Mouse (Mus musculus) heart, adult 18-20 months (tissue): ENCODE results near the gene B3galt4. TPM values are rescaled to one million over a fixed set of nuclear protein-coding genes. Genes with fewer than 3 reads are reported as not detected.
A peak's percentile ranks its signal among the peaks of the same experiment; 100 is the strongest.

Experiments used
- DNase-seq, 2 experiments: peaks; one replicate each; pipeline ENCODE4 v3.0.0; 2021 to 2022; ENCODE audit warnings: mixed read lengths in 1 of 2
- total RNA-seq, 2 experiments: library from RNA; stranded (reverse); gene quantifications; 2 replicates each; pipeline ENCODE4 v1.2.3; 2021

Gene B3galt4
- total RNA-seq, 2 experiments from 2014 or later, result 1.3 to 1.8 TPM

GRCm38 (mm10) chr17:33943454-33943853 is 7.8 kb downstream of the B3galt4 start:
- DNase-seq, result no peak

GRCm38 (mm10) chr17:33941381-33941780 is 9.9 kb downstream of the B3galt4 start:
- DNase-seq, result no peak

DNA sequence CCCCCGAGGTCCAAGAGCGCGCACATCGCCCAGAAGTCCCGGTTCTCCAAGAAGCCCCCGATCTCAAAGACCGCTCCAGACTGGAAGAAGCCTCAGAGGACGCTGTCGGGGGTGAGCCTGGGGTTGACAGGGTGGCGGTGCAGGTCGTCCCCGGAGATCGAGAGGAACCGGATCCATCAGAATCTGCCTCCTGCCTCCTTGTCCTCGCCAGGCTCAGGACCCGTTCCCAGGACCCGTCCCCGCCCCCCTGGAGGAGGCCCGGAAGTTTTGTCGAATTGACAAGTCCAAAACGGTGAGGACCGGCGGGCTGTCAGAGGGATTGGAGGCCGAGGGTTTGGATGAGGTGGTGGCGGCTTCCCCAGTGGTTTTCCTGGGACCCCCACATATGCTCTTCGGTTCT is 10.3 kb downstream of the B3galt4 start:
- no peak for DNase-seq

DNA sequence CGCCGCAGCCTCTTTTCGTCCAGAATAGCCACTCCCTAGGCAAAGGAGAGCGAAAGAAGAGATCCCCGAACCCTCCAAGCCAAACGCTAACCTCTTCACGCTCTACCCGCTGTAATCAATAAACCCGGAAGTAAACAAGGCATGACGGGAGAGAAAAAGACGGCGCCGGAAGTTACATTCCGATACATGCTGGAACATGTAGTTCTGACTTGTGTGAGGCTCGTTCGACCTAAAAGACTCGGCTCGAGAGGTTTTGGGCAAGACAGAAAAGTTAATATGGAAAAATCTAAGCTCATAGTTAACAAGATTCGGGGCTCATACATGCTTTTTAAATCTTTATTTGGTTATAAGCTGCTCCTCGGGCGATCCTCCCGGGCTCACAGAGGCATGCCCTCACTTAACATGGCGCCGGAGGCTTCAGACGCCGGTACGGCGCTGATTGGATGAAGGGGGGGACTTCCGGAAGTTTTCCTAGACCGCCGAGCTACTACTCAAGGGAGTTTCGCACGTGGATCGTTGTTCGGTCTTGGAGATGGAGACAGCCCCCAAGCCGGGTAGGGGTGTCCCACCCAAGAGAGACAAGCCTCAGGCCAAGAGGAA is 11.0 kb downstream of the B3galt4 start, which contains the start of the genes Pfdn6 and Wdr46:
Pfdn6 (minus strand) TSS at position 138 of the 600 bp plus-strand sequence.
Wdr46 (plus strand) TSS at position 455 of the 600 bp plus-strand sequence.
- DNase-seq, result peak; percentile 91 to 95

DNA sequence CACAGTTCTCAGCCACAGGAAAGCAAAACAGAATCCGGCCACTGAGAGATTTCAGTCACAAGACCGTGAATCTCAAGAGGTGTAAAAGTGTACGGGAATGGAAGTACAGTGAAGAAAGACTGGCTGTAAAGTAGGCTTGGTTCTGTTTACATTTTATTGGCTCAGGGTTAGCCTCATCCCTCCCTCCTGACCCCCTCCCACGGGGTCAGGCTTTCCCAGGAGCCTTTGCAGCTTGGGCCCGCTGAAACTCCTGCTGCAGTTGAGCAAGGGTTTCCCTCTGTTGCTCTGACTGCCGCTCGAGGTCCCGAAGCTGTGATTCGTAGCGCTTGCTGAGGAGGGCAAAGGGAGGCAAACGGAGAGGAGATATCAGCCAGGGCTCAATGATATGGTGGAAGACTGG is 12.5 kb downstream of the B3galt4 start:
- DNase-seq, result no peak

GRCm38 (mm10) chr17:33936993-33937392 is 14.3 kb downstream of the B3galt4 start:
- no peak for DNase-seq

- DNase-seq, result no peak
Observed at GRCm38 (mm10) chr17:33935422-33936055, 15.7 kb downstream of the B3galt4 start.

GRCm38 (mm10) chr17:33932970-33933369 is 18.3 kb downstream of the B3galt4 start:
- DNase-seq, result no peak

- DNase-seq, result no peak
Observed at GRCm38 (mm10) chr17:33932448-33932847, 18.8 kb downstream of the B3galt4 start.

DNA sequence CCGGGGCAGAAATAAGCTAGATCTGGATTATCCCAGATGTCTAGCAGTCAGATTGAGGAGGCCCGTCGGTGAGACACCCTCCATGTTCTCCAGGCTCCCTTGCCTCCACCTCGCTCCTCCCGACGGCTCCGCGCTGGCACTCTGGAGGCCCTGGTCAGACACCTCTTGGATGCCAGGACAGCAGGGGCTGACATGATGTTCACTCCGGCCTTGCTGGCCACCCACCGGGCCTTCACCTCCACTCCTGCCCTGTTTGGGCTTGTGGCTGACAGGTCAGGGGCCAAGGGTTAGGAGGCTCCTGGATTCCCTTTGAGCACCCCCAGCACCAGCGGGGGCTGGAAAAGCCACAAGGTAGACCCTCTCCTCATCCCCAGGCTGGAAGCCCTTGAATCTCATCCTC is 19.3 kb downstream of the B3galt4 start:
- DNase-seq, result no peak

DNA sequence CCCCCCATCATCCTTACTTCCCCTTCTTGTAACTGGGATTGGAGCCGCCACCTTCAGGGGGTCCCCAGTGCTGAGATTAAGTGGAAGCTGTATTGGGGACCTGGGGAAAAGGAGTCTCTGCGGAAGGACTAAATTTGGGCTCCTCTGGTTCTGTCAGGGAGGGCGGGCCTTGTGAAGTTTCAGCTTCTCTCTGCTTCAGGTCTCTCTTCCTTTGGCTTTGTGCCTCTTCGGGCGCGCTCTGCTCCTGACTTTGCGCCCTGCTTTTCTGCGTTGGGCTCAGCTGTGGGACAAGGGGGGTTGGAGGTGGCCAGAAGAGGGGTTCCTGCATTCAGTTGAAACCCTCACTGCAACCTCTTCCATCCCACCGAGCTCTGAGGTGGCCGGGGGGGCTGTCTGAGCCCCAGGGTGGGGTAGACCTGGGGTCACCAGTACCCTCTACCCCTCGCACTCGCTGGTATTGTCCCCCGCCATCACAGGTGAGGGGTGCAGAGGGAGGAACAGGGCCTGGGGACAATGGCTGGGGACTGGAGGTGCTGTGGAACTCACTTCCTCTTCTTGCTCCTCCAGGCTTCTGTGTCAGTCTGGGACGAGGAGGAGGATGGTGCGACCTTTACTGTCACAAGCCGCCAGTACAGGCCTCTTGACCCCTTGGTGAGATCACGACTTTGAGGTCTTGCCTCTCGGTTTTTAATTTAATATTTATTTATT is 20.0 kb downstream of the B3galt4 start:
- peak in 1 of 2 experiments; percentile 29 for DNase-seq

DNA sequence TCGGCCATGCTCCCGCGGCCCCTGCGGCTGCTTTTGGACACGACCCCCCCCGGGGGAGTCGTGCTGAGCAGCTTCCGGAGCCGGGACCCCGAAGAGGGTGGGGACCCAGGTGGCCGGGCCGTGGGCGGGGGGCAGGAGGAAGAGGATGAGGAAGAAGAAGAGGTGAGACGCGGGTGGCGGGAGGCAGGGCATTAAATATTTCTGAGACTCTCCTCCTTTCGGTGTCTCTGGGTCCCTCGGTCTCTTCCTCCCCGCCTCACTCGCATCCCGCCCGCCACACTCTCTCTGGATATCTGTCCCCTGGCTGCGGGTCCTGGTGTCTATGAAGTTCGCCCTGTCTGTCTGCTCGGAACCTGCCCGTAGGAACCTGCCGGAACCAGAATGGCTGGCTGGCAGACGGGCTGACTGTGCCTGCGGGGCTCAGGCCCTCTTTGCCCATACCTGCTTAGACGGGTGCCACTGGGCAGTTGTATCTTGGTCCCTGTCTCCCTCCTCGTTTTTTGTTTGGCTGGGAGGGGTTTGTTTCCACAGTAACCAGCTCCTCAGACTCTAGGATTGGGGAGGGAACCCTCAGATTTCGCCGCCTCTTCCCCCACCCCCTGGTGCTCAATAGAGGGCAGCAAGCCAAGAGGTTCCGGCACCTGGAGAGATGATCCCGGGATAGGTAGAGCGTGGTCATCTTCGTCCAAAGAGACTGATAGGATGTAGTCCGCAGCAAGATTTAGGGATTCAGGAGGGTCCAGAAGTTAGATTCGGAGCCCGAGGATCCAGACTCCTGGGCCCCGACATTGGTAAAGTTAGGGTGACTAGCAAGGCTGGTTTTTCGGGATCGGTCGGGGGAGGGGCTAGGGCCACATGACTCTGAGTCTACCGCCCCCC is 20.8 kb downstream of the B3galt4 start:
- peak; percentile 75 to 79 for DNase-seq

DNA sequence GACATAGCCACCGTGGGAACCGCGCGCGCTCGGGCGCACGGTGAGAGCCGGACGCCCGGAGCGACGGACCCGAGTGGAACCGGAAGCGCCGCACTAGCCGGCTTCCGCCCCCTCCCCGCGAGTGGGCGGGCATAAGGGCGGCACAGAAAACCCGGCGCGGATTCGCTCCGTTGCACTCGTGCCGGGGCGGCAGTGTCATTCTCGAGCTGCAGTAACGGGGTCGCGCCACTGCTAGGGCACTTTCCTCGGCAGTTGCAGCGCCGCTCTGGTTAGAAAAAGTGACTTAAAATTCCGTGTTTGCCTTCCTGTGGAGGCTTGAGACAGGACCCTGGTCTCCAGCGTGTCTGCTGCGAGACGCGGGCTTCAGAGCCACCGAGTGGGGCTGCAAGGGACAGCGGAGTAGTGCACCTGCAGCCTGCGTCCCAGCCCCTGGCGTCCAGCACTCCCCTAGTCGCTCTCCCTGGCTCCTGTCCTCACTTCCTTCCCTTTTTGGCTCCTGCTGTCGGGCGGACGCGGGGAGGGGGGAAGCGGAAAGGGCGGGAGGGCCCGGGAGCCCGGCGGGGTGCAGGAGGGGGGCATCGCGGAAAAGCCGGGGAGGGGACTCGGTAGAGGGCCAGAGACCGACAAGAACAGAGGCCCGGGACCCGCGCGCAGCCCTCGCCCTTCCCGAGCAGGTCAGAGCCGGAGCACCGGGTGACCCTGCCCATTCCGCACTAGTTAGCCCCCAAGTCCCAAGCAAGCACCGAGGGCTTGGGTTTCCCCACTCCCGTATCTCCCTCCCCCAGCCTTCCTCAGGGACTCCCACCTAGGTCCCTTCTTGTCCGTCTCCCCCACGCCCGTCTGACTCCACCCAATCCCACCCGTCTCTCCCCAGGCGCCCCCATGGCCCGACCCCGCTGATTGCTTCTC is 21.7 kb downstream of the B3galt4 start, which contains the start of gene Rgl2:
Rgl2 (plus strand) TSS at position 173 of the 909 bp plus-strand sequence.
- peak; percentile 90 to 96 for DNase-seq

- no peak for DNase-seq
Observed at GRCm38 (mm10) chr17:33928251-33928947, 22.9 kb downstream of the B3galt4 start.

- no peak for DNase-seq
Observed at GRCm38 (mm10) chr17:33926207-33926932, 24.9 kb downstream of the B3galt4 start.

DNA sequence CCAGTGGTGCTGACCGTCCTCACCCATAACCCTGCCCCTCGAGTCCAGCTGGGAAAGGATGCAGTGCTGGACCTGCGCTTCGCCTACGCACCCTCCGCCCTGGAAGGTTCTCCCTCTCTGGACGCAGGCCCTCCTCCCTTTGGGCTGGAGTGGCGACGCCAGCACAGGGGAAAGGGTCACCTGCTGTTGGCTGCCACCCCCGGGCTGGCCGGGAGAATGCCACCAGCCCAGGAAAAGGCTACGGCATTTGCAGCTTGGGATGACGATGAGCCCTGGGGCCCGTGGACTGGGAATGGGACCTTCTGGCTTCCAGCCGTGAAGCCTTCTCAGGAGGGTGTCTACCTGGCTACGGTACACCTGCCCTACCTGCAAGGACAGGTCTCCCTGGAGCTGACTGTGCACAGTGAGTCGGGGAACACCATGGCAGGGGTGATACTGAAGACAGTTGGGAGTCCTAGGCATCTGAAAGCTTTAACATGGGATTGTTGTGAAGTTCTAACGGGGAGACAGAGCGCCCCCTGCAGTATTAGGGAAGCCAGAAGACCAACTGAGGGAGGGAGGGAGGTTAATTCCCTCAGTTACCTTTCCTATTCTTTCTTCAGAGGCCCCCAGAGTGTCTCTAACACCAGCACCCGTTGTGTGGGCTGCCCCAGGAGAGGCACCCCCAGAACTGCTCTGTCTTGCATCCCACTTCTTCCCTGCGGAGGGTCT is 25.7 kb downstream of the B3galt4 start:
- DNase-seq, result no peak

- DNase-seq, result peak in 1 of 2 experiments; percentile 44
Observed at GRCm38 (mm10) chr17:33924577-33925283, 26.6 kb downstream of the B3galt4 start.

GRCm38 (mm10) chr17:33921361-33921760 is 29.9 kb downstream of the B3galt4 start:
- no peak for DNase-seq
